Mouse (Mus musculus): ENCODE measurements around the gene Cnn3.

Cnn3 gene

DNA sequence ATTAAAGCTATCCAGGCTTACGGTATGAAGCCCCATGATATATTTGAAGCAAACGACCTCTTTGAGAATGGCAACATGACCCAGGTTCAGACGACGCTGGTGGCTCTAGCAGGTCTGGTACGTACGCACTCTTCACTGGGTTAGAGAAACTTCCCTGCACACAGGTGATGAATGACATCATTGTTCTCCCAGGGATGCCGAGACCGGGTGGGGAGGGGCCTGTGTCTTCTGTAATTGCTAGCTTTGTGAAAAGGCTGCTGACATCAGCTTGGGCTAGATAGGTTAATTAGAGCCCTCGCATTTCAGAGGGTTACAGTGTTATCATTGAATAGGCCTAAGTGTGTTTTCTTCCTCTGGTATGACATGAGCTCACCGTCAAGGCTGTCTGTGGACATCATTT lies 25.1 kb downstream of the Cnn3 start:
- DNase-seq (ENCODE audit: low spot score): no peak

GRCm38 (mm10) chr3:121458545-121459492 lies 32.5 kb downstream of the Cnn3 start:
- no peak for DNase-seq (ENCODE audit: low spot score)

DNA sequence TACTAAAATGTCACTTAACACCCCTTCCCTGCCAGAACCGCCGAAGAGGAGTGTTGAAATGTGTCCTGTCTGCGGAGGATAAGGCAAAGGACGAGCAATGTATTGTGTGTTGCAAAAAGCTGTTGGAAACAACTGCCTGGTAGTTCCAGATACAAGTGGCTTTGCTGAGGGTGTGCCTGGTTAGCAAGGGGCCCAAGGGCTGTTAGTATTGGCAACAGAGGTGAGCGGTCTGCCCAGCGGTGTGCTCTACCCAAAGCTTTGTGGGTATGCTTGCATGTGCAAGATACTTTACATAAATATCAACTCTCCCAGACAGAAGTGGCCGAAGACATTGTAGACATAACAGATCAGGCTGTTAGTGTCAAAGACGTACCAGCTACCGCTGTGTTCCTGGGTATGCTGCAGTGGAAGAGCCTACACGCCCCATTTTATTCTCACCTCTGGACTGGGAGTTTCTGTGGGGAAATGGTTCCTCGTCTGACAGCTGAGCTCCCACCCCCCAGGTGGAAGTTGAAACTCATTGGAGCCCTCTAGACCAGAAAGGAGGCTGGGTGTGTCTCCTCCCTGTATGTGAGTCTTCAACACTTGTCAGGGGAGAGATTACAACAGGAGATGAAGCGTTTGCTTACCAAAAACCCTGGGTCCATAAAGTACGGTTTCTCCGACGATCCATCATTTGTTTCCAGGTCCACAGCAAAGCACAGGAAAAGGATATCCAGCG lies 34.3 kb downstream of the Cnn3 start:
- no peak for DNase-seq (ENCODE audit: low spot score)

DNA sequence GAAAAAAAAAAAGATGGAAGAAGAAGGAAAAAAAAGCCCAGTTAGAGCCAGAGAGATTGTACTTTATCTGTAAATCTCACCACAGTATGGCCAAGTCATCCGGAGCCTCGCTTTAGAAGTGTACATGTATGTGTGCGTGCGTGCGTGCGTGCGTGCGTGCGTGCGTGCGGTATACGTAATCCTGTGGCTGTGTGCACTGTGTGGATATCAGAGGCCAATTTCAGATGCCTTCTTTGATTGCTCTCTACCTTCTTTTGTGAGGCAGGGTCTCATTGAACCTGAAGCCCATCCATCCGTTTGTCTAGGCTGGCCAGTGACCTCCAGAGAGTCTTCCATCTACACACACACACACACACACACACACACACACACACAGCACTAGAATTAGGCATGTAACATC lies 35.2 kb downstream of the Cnn3 start:
- no peak for DNase-seq (ENCODE audit: low spot score)

DNA sequence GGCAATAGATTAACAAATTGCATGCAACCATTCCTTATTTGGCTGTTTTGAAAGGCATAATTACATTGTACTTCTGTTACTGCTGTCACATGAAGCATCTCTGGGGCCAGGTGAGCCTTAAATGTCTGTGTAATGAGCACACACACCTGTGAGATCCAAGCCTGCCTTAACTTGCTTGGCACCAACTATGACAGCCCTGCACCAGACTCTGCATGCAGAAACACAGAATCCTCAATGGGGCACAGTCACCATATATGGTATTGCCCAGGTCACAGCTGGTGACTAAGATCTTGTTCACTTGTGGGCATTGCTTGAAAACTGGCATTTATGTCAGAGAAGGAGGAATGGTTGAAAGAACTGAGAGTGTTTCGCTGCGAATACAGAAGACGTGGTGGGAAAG lies 36.5 kb downstream of the Cnn3 start:
- no peak for DNase-seq (ENCODE audit: low spot score)

DNA sequence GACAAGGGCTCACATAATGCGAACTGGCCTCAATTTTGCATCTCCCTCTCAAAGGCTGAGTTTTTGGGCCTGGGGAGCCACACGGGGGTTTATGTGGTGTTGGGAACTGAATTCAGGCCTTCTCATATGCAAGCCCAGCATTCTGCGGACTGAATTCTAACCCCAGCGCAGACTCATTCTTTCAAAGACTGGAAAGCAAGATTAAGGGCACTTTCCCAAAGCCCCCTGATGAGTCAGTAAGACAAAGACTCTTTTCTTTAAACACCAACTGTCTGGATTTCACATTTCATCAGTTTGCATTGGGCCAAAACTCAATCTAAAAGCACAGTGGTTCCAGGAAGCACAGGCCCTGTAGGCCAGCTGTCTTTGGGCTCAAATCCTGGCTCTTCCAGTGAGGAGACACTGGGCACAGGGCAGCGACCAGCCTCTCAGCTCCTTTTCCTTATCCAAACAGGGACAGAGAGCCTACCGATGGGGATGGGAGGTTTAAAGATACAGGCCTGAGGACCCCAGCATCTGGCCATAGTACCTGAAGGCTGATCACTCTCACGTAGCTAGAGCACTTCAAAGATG lies 38.5 kb downstream of the Cnn3 start:
- no peak for DNase-seq (ENCODE audit: low spot score)

DNA sequence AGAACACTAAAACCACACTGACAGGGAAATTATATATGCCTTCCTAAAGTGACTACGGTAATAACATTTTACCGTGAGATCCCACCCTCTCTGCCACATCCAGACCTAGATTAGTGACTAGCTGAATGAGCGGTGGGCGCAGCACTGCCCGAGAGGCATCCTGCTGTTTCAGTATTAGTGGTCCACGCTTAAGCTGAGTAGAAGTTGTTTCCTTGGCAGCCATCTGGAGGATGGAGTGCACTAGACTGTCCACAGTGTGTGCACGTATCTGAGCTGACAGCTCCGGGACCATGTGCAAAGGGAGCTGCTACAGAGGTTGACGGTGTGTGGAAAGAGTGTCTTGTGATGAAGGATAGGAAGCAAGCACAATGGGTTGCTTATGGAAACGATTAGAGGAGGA lies 39.5 kb downstream of the Cnn3 start:
- DNase-seq (ENCODE audit: low spot score): no peak

DNA sequence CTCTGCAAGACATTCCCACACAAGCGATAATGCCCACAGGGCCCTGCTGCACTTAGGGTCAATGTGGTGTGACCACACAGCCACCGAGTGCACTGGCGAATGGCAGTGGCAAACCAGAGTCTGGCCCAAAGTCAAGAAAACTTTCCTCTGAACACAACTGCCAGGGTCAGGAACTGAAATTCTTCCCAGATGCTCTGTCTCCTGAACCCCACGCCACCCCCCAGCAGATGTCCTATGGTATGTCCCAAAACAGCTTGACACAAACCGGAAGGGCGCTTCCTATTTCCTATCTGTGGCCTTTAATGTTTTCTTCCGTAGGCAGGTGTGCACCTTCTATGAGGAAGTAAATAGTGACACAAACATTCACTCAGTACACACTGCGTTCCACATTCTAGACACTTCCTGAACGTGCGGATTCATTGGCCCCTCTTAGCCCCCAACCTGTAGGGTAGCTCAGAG lies 40.8 kb downstream of the Cnn3 start:
- no peak for DNase-seq (ENCODE audit: low spot score)

DNA sequence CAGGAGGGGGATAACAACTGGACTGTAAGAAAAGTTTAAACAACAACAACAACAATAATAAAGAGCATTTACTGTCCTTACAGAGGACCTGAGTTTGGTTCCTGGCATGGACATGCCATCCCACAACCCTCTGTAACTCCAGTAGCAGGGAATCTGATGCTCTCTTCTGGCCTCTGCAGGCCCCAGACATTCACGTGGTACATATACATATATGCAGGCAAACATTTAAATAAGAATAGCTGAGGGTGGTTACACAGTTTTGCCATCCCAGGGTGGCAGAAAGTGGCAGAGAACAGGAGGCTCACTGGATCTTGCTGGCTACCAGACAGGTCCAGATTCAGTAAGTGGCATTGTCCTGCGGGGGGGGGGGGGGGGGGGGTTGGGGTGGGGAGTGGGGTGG lies 41.8 kb downstream of the Cnn3 start:
- DNase-seq (ENCODE audit: low spot score): no peak

DNA sequence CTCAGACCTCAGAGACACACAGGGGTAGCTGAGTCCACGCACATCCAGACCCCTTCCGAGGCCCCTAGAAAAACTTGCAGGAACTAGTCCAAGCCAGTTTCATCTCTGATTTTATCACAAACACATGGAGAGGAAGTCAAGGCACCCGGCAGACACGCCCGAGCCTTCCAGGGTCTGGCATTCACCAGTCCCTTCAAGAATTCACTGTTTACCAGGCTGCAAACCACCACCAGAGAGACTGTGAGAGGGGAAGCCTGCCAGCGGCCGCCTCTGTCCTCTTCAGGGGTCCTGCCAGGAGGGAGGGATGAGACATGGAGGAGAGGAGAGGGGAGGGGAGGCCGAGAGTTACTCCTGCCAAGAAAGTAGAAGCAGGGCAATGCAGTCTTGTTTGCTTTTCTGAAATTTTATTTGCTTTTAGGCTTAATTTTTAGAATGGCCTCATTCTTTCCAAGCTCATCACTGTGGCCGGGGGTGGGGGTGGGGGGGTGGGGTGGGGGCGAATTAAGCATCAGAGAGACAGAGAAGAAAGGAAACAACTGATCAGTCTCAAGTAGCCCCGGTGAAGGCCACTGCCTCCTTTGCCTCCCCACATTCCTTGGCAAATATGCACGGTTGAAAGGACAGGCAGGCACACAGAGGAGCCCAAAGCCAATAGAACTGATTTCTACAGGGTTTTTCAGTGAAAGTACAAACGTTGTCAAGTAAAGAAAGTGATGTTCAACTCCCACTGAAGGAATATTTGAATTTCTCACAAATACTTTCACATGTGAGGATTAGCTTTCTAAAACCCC lies 43.1 kb downstream of the Cnn3 start:
- no peak for DNase-seq (ENCODE audit: low spot score)

DNA sequence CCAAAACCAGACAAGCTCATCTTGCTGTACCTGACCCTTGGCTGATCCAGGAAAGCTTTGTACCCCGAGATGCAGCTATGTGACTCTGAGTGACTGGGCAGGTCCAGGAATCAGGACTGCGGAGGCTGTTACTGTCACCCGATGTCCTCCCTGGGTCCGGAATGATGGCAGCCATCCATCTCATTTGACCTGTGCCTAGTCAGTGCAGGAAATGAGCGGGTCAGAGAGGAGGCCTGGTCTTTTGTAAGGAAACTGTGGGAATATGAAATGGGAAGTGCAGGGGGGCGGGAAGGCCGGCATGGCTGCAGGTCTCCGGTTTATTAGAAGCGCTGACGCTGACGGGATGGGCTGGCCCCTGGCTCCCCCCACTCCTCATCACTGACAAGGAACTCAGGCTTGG lies 45.4 kb downstream of the Cnn3 start:
- DNase-seq (ENCODE audit: low spot score): no peak

DNA sequence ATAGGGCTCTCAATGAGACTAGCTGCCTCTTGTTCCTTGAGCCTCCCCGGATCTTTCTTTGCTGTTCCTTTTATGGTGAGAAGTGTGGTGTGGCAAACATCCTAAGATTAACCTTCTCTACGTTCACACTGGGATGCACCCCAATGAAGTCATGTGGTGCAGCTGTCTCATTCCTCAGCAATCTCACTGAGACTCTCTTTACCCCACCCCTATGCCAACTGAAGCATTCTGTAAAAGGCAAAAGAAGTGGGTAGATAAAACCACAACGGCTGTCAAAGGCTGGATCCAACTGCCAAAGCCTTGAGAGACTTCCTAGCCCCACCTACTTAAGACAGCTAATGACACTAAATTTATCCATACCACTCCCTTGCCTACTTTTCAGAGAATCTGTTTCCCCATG lies 48.4 kb downstream of the Cnn3 start:
- DNase-seq (ENCODE audit: low spot score): no peak

GRCm38 (mm10) chr3:121480030-121480960 lies 54.0 kb downstream of the Cnn3 start:
- no peak for DNase-seq (ENCODE audit: low spot score)

DNA sequence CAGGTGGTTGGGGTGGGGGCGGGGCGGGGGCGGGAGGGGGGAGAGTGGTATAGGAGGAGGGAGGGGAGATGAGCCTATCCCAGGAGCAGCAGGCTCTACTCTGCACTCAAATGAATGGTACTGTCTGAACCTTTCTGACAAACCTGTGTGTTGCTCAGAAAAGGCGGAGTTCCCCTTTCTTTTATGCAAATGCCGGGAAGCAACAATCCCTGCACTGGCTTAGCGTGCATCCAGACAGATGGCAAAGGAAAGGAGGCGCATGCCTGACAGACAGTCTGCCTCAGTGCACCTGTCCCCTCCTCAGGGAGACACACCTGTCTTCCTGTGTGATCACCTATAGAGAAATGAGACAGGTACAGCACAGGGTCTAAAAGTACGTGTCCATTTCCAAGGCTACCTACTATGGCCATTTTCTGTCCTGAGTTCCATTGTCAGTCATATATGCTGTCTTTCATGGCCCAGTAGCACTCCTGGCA lies 54.7 kb downstream of the Cnn3 start:
- DNase-seq (ENCODE audit: low spot score): no peak

- DNase-seq (ENCODE audit: low spot score): no peak
These were observed 55.3 kb downstream of the Cnn3 start for GRCm38 (mm10) chr3:121481564-121481963.

GRCm38 (mm10) chr3:121483266-121484161 lies 57.2 kb downstream of the Cnn3 start:
- DNase-seq (ENCODE audit: low spot score): no peak

DNA sequence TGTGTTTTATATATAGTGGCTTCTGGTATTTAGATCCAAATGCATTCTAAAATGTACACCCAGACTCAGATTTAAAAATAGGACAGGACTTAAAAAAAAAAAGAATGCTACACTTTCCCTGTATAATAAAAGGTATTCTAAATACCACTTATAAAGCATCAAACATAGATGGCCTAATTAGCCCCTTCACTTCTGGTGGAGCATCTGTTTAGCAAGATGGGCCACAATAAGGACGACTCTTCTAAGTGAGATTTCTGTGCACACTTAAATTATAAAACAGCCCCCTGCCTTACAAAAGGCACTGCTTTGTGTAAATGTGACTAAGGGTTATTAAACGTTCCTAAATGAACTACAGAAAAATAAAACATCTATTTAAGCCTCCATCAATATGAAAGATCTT lies 58.9 kb downstream of the Cnn3 start:
- DNase-seq (ENCODE audit: low spot score): no peak

DNA sequence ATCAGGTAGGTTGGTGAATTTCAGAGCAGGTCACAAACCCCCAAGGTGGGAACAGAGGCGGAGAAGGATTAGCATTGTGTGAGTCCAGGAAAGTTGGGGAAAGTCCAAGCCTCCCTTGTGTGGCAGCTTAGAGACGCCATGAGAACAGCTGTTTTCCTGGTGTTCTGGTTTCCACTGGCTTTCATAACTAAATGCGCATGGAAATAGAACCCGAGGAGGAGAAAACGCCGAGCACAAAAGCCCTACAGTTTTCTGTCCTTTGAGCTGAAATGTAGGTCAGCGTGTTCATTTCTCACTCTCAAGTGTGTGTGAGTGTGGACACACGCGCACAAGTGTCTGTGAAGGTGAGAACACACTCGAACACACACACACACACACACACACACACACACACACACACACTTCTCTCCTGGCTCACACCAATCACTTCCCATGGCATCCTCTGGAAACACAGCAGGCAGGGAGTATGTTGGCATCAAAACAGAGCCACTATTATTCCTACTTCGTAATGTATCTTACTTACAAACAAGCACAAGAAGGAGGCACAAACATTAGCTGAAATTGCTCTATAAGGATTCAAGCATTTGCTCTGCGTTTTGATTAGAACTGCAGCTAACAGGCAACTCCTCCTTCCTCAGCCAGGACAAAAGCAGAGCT lies 63.3 kb downstream of the Cnn3 start:
- peak; percentile 43 for DNase-seq (ENCODE audit: low spot score)

DNA sequence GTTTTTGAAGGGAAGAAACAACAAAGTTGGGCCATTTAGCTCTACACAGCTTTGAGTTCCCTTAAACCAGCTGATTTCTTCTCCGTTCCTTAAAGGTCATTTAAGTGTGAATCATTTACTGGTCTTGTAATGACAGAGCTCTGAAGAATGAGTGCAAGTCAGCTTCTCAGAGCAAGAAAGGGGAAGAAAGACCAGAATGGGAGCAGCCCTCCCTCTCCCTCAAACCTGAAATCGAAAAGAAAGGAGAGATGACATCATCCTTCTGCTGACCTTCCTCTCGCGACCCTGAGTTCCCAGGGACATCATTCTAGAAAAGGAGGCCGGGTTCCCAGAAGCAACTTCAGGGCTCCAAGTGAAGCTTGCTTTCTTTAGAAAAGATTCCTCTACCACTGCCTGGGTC lies 64.6 kb downstream of the Cnn3 start:
- no peak for DNase-seq (ENCODE audit: low spot score)
